Mouse (Mus musculus) heart, adult 2 months (tissue): Measurements from ENCODE around the gene Rnf130. TPM values are rescaled to one million over a fixed set of nuclear protein-coding genes. Genes with fewer than 3 reads are reported as not detected.

Source experiments
- DNase-seq, 2 experiments: peaks; one replicate each; pipeline ENCODE4 v3.0.0; 2021
- H3K27ac ChIP-seq: fragments of 200-600 bp; 2 replicates; pipeline ENCODE4 v1.8.1; 2022
- H3K27me3 ChIP-seq: fragments of 200-500 bp; 2 replicates; pipeline ENCODE4 v1.6.1; 2012; ENCODE audit warnings: mild to moderate bottlenecking, low read length, inconsistent platforms, mixed read lengths; ENCODE audit not compliant: control insufficient read depth, insufficient read depth
- H3K36me3 ChIP-seq: fragments of 200-500 bp; 2 replicates; pipeline ENCODE4 v1.6.1; 2012; ENCODE audit warnings: low read length, inconsistent platforms; ENCODE audit not compliant: control insufficient read depth, insufficient read depth
- H3K4me1 ChIP-seq: fragments of 200-500 bp; 2 replicates; pipeline ENCODE4 v1.6.1; 2011; ENCODE audit warnings: low read length; ENCODE audit not compliant: control insufficient read depth, insufficient read depth
- H3K4me3 ChIP-seq: fragments of 200-600 bp; 2 replicates; pipeline ENCODE4 v1.8.1; 2022
- H3K79me2 ChIP-seq: fragments of 200-500 bp; replicated peaks from 2 replicates; pipeline ENCODE4 v1.6.1; 2012; ENCODE audit warnings: mild to moderate bottlenecking, inconsistent platforms, low read length, moderate library complexity, mixed read lengths; ENCODE audit not compliant: control insufficient read depth, insufficient read depth
- H3K9ac ChIP-seq: fragments of 200-500 bp; 2 replicates; pipeline ENCODE4 v1.6.1; 2012; ENCODE audit warnings: low read depth, mild to moderate bottlenecking, control low read depth, inconsistent platforms, low read length, mixed read lengths
- CTCF ChIP-seq: fragments of 200-600 bp; IDR thresholded peaks from 2 replicates; pipeline ENCODE4 v1.8.1; 2022; ENCODE audit warnings: antibody characterized with exemption, mild to moderate bottlenecking, moderate library complexity
- EP300 ChIP-seq: fragments of 200-500 bp; IDR thresholded peaks from 2 replicates; pipeline ENCODE4 v1.6.1; 2011; ENCODE audit warnings: low read depth, low read length, control low read depth; ENCODE audit not compliant: insufficient read depth
- POLR2A ChIP-seq: fragments of 200-500 bp; IDR thresholded peaks from 2 replicates; pipeline ENCODE4 v1.6.1; 2011; ENCODE audit warnings: mild to moderate bottlenecking, low read depth, low read length, control low read depth; ENCODE audit not compliant: insufficient read depth
- WGBS: fragments of 180-500 bp; shearing (Covaris S2); methylation state at CpG from one replicate; pipeline ENCODE4 v1.1.7; 2018; 5-methylcytosine and 5-hydroxymethylcytosine counted together
- intact Hi-C: fragments of 180-260 bp; cut with DNase I; formaldehyde crosslinking; loops from one replicate; pipeline ENCODE4 v1.15.1; 2025
- polyA plus RNA-seq: library from polyadenylated mRNA; depleted of rRNA; stranded (reverse); fragments of >200 nt; gene quantifications from 2 replicates; pipeline ENCODE4 v1.2.3, GENCODE M21; 2012
- total RNA-seq, 2 experiments: library from RNA; stranded (reverse); gene quantifications; 2 replicates each; pipeline ENCODE4 v1.2.3; 2021

Rnf130 gene
- total and polyA plus RNA-seq, 3 experiments = 26.6 to 53.2 (median 49.5) TPM

DNA sequence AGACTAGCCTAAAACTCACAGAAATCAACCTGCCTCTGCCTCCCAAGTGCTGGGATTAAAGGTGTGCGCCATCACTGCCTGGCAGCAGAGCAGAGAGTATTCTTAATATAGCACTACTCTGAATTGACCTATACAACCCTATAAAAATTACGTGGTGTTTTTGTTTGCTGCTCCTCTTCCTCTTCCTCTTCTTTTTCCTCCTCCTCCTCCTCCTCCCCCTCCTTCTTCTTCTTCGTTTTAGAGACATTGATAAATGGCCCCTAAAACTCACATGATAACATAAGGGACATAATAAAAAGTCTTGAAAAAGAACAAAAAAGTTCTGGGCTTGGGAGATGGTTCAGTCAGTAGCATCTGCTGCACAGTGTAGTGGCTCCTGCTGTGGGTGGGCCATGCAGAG lies 16.0 kb downstream of the Rnf130 start:
- Histone ChIP-seq H3K79me2 (no peaks in the 10 kb centered on the region; the same call in 1 of the 2 replicates), H3K9ac (no peak overlapping the region), H3K27me3 (no peaks in the 10 kb centered on the region), H3K4me3 (no peak overlapping the region), H3K27ac (no peak overlapping the region), H3K36me3 (peaks cover 12% of the 10 kb centered on the region), H3K4me1 (peaks cover 4% of the 10 kb centered on the region)
- 56% methylated on average over 3 of the region's 3 CpGs for WGBS
- DNase-seq = no peak
- no peak for TF ChIP-seq EP300
- TF ChIP-seq POLR2A = no peak
- TF ChIP-seq CTCF = no peak
- intact Hi-C loops = no loop called here

- Histone ChIP-seq H3K4me1 (peaks cover 3% of the 10 kb centered on the region), H3K9ac (no peak overlapping the region), H3K36me3 (peaks cover 4% of the 10 kb centered on the region; the same call in 1 of the 2 replicates), H3K79me2 (no peaks in the 10 kb centered on the region; the same call in 1 of the 2 replicates), H3K27ac (no peak overlapping the region), H3K4me3 (no peak overlapping the region), H3K27me3 (no peaks in the 10 kb centered on the region)
- TF ChIP-seq POLR2A (no peak), EP300 (no peak), CTCF (no peak)
- no peak for DNase-seq
- intact Hi-C loops = no loop called here
- WGBS = 49% methylated on average over 4 of the region's 4 CpGs
Observed at GRCm38 (mm10) chr11:50042345-50042997, 17.3 kb downstream of the Rnf130 start.

GRCm38 (mm10) chr11:50044454-50044853 lies 19.3 kb downstream of the Rnf130 start:
- Histone ChIP-seq H3K36me3 (peaks cover 8% of the 10 kb centered on the region), H3K27ac (no peak overlapping the region), H3K9ac (no peak overlapping the region), H3K4me1 (peaks cover 8% of the 10 kb centered on the region), H3K27me3 (no peaks in the 10 kb centered on the region), H3K4me3 (no peak overlapping the region), H3K79me2 (no peaks in the 10 kb centered on the region; the same call in 1 of the 2 replicates)
- no peak for DNase-seq
- 75% methylated on average over 4 of the region's 4 CpGs for WGBS
- TF ChIP-seq POLR2A (no peak), EP300 (no peak), CTCF (no peak)
- intact Hi-C loops = no loop called here

- Histone ChIP-seq H3K9ac (no peak overlapping the region), H3K4me3 (no peak overlapping the region), H3K79me2 (peaks cover 2% of the 10 kb centered on the region), H3K36me3 (peaks cover 8% of the 10 kb centered on the region), H3K27me3 (no peaks in the 10 kb centered on the region), H3K4me1 (peaks cover 6% of the 10 kb centered on the region), H3K27ac (no peak overlapping the region)
- no peak for TF ChIP-seq POLR2A
- TF ChIP-seq CTCF = no peak
- no peak for TF ChIP-seq EP300
- WGBS = 42% methylated on average over 1 of the region's 1 CpGs
- DNase-seq = no peak
- intact Hi-C loops = no loop called here
Observed at GRCm38 (mm10) chr11:50047610-50048009, 22.5 kb downstream of the Rnf130 start.

GRCm38 (mm10) chr11:50048115-50048514 lies 23.0 kb downstream of the Rnf130 start:
- Histone ChIP-seq H3K4me3 (no peak overlapping the region), H3K36me3 (peaks cover 11% of the 10 kb centered on the region), H3K4me1 (peaks cover 6% of the 10 kb centered on the region), H3K79me2 (peaks cover 2% of the 10 kb centered on the region), H3K27me3 (no peaks in the 10 kb centered on the region), H3K27ac (no peak overlapping the region), H3K9ac (no peak overlapping the region)
- TF ChIP-seq POLR2A (no peak), EP300 (no peak)
- WGBS = 35% methylated on average over 6 of the region's 6 CpGs
- DNase-seq = no peak
- intact Hi-C loops = no loop called here

DNA sequence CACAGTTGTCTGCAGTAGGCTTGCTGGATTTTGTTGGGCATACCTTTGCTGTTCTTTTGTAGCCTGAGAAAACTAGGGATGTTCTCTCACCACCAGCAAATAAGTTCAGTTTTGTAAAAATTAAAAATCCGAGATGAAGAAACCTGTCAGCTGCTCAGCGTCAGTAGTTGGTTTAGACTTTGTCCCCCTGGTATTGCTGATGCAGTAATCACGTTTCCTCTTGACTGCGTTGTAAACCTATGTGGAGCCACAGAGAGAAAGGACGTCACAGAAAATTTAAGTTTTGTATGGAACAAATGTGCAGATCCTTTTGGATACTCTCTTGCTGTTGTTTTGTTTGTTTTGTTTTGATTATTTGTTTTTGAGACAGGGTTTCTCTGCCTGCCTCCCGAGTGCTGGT lies 25.2 kb downstream of the Rnf130 start:
- H3K4me1 ChIP-seq = peaks cover 6% of the 10 kb centered on the region
- peaks cover 11% of the 10 kb centered on the region for H3K36me3 ChIP-seq
- DNase-seq = no peak
- WGBS = 80% methylated on average over 6 of the region's 6 CpGs
- H3K27ac ChIP-seq = no peak overlapping the region
- intact Hi-C loops = no loop called here
- peaks cover 2% of the 10 kb centered on the region for H3K79me2 ChIP-seq
- H3K4me3 ChIP-seq = no peak overlapping the region
- H3K9ac ChIP-seq = no peak overlapping the region
- H3K27me3 ChIP-seq = no peaks in the 10 kb centered on the region
- no peak for TF ChIP-seq POLR2A
- TF ChIP-seq EP300 = no peak
- no peak for TF ChIP-seq CTCF
